Mouse (Mus musculus) megakaryocyte-erythroid progenitor cell, adult 5-6 weeks (primary cell): ENCODE measurements around the gene Mipol1. TPM values are rescaled to one million over a fixed set of nuclear protein-coding genes. Genes with fewer than 3 reads are reported as not detected.

Source experiments
- ATAC-seq: replicated peaks from 2 replicates; pipeline ENCODE4 v1.8.0; 2016; ENCODE audit warnings: mild to moderate bottlenecking, inconsistent platforms; ENCODE audit not compliant: severe bottlenecking, poor library complexity, low FRiP score, low TSS enrichment
- total RNA-seq, 2 experiments: library from RNA; stranded (forward) in 1 of 2; stranded (reverse) in 1 of 2; fragments of 200-1000, 215-1000 nt in 1 of 2; fragments of >200 nt in 1 of 2; fragmentation: Nextera tagmentation in 1 of 2; gene quantifications; 2 replicates each; pipeline ENCODE4 v1.2.3; 2014 to 2017

Mipol1 gene
- total RNA-seq, 2 experiments from 2014 or later, result 20.2 to 25.6 TPM

GRCm38 (mm10) chr12:57539551-57539985 is 309.3 kb downstream of the Mipol1 start:
- ATAC-seq, result no peak

GRCm38 (mm10) chr12:57541118-57541517 is 310.9 kb downstream of the Mipol1 start:
- no peak for ATAC-seq

DNA sequence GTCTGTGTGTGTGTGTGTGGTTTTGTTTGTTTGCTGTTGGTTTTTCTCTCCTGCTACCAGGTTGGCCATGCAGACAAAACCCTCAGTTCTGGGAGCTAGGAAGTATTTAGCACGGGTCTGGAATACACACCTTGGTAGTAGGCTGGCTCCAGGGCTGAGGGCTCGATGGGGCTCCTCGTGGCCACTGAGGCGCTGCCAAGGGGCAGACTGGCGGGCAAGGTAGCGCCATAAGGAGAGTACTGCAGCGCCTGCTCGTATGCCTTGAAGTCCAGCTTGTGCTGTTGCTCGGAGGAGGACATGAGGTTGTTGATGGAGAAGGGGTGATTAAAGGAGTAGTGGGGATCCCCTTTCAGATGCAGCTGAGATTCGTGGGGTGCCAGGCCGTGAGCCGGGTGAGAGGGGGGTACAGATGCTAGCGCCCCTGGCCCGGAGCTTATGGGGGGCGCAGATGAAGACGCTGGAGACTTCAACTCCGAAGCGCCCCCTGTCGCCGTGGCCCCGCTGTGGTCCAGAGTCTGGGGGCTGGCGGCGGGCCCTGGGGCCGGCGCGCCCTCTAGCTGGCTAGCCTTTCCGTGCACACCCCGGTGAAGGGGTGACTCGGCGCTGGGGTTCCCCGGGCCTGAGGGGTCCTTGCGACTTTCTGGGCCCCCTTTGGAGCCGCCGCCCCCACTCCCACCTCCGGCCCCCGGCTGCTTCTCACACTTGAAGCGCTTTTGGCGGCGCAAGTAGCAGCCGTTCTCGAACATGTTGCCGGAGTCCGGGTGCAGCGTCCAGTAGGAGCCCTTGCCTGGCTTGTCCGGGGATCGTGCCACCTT is 311.9 kb downstream of the Mipol1 start:
- ATAC-seq, result no peak

GRCm38 (mm10) chr12:57542746-57543626 is 312.8 kb downstream of the Mipol1 start:
- no peak for ATAC-seq

DNA sequence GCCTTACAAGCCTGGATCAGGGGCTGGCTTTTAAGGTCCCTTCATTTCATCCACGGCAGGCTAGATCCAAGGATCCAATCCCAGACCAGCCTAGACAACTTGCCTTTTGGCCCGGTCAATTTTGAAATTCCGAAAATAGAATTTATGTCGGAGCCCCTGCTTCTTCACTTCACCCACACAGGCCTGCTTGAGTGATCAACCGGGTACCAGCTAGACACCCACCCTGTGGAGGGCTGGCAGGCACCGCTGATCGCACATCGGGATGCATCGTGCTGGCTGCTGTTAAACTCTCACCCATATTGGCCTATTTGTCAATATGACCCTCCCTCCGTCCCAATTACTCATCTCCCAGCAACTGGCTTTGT is 313.4 kb downstream of the Mipol1 start:
- no peak for ATAC-seq

DNA sequence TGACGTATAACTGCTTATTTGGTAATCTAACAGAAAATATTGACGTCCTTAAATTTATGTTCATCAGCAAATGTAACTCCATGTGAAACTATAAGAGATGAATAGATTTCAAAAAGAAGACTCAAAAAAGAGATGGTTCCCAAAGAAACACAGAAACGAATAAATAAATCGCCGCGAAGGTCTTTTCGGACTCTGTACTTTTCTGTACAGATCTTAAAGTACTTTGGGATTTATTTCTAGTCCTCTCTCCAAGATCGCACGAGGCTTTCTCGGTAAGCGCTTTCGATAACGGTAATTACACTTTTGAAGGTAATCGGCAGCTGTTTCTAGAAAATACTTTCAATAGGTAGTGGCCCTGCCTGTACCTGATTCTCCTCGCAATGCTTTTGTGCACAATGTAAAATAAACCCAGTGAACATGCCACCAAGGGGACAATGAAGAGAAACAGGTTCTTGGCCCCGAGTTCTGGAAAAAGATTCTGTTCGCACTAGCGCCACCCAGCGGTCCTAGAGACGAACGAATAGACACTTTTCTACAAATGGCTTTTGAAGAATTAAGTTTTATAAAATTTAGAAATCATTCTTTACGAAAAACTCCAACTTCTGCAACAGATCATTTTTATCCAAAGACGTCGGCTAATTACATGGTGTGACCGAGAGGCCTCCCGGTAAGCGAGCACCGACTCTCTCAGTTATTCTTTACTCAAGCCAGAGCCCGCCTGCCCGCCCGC is 314.6 kb downstream of the Mipol1 start:
- ATAC-seq, result no peak; the same call in 1 of the 2 replicates

GRCm38 (mm10) chr12:57545371-57546241 is 315.4 kb downstream of the Mipol1 start:
- ATAC-seq, result no peak

Other genes starting within 250 kb of the Mipol1 start
- gene Slc25a21, start 33.0 kb upstream of the Mipol1 start, total RNA-seq (2014; fragmentation: Nextera tagmentation), result 82.8 and 87.5 TPM in 2 replicates
- 89.5 and 97.5 TPM in 2 replicates for gene Slc25a21, start 33.0 kb upstream of the Mipol1 start, total RNA-seq (2017)
- gene Prps1l3, start within 50 bp of the Mipol1 start, total RNA-seq (2014; fragmentation: Nextera tagmentation), result 58.3 and 61.3 TPM in 2 replicates
- gene Prps1l3, start within 50 bp of the Mipol1 start, total RNA-seq (2017), result 138 and 146 TPM in 2 replicates